Mouse (Mus musculus): Measurements from ENCODE around the gene Mmp21.

DNA sequence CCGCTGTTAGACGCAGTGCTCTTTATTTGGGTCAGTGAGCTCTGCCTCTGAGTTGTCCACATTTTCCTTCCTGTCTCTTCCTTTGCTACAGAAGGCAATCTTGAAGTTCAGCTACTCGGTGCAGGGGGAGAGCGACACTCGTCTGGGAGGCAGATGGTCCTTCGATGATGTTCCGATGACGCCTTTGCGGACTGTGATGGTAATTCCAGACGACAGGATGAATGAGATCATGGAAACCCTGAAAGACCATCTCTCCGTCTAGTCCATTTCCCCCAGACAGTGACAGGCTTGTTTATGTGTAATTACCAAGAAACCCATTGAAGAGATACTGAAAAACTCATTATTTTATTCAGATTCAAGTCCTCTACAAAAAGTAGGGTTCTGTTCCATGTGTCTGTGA lies 40.8 kb upstream of the Mmp21 start:
- TF ChIP-seq MAX (IDR thresholded peaks at IDR 0.05; ENCODE audit: low read depth), result no peak
- TF ChIP-seq POLR2A (IDR thresholded peaks at IDR 0.05; ENCODE audit: insufficient read length, low read depth), result no peak
- TF ChIP-seq E2F4 (IDR thresholded peaks at IDR 0.05; ENCODE audit: insufficient read depth), result no peak
- TF ChIP-seq MYOG (IDR thresholded peaks at IDR 0.05; ENCODE audit: control insufficient read depth in 1 of 3, insufficient read depth in 1 of 3, insufficient read length in 2 of 3, low read depth in 2 of 3), result no peak
- no peak for TF ChIP-seq POLR2AphosphoS2 (IDR thresholded peaks at IDR 0.05; ENCODE audit: insufficient read length, low read depth)
